Mouse (Mus musculus) bone marrow, adult 2 months (tissue): Measurements from ENCODE around the gene 4930516K23Rik.

Experiments used
- CTCF ChIP-seq: fragments of 200-500 bp; IDR thresholded peaks from 2 replicates; pipeline ENCODE4 v1.5.1; 2011; ENCODE audit warnings: low read length, control low read depth; ENCODE audit not compliant: control insufficient read depth, insufficient read depth
- POLR2A ChIP-seq: fragments of 200-500 bp; IDR thresholded peaks from 2 replicates; pipeline ENCODE4 v1.6.1; 2011; ENCODE audit warnings: low read depth, mild to moderate bottlenecking, control low read depth, low read length, borderline replicate concordance; ENCODE audit not compliant: control insufficient read depth

DNA sequence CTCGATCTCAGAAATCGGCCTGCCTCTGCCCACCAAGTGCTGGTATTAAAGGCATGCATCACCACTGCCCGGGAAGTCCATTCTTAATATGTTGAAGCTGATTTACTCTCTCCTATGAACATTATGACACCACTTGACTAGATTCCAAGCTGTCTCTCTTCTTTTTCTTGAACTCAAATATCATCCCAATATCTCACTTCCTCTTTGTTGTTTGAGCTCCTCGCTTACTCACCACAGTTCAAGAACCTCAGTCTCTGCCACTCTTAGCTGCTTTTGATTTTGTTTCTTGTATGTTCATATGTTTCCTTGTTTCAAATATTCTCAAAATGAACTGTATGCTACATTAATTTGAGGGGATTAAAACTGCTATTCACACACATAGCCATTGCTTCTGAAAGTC lies 10.5 kb downstream of the 4930516K23Rik start:
- no peak for TF ChIP-seq CTCF
- TF ChIP-seq POLR2A = no peak
